Mouse (Mus musculus) E14TG2a.4 (cell line): ENCODE results near the gene A630023A22Rik.

Experiments
- H3K27me3 ChIP-seq: 2 replicates; pipeline ENCODE4 v1.6.1; 2014; ENCODE audit warnings: low read length, control low read depth; ENCODE audit not compliant: insufficient read depth
- H3K36me3 ChIP-seq: 2 replicates; pipeline ENCODE4 v1.6.1; 2014; ENCODE audit warnings: low read length, control low read depth; ENCODE audit not compliant: insufficient read depth
- H3K4me1 ChIP-seq: replicated peaks from 2 replicates; pipeline ENCODE4 v1.6.1; 2014; ENCODE audit warnings: low read depth, low read length, control low read depth
- H3K4me3 ChIP-seq: replicated peaks from 2 replicates; pipeline ENCODE4 v1.5.1; 2014; ENCODE audit warnings: mild to moderate bottlenecking, low read length
- H3K9me3 ChIP-seq: 2 replicates; pipeline ENCODE4 v1.6.1; 2014; ENCODE audit warnings: low read length, control low read depth
- CTCF ChIP-seq: conservative IDR thresholded peaks from 2 replicates; pipeline ENCODE4 v1.5.1; 2014; ENCODE audit warnings: low read length
- NANOG ChIP-seq: IDR thresholded peaks from 2 replicates; pipeline ENCODE4 v1.6.1; 2014; ENCODE audit warnings: borderline replicate concordance, low read length, mixed read lengths
- POU5F1 ChIP-seq: IDR thresholded peaks from 2 replicates; pipeline ENCODE4 v1.6.1; 2014; ENCODE audit warnings: low read length, borderline replicate concordance

A630023A22Rik gene

GRCm38 (mm10) chr14:34120016-34120910 lies 17.7 kb upstream of the A630023A22Rik start:
- no peaks in the 10 kb centered on the region for H3K36me3 ChIP-seq
- H3K4me3 ChIP-seq = no peak overlapping the region
- no peaks in the 10 kb centered on the region for H3K4me1 ChIP-seq
- no peaks in the 10 kb centered on the region for H3K9me3 ChIP-seq
- no peak for TF ChIP-seq NANOG
- TF ChIP-seq CTCF = no peak
- TF ChIP-seq POU5F1 = no peak
- no peaks in the 10 kb centered on the region for H3K27me3 ChIP-seq

GRCm38 (mm10) chr14:34119046-34119723 lies 16.6 kb upstream of the A630023A22Rik start:
- Histone ChIP-seq H3K4me1 (no peaks in the 10 kb centered on the region), H3K27me3 (no peaks in the 10 kb centered on the region), H3K36me3 (no peaks in the 10 kb centered on the region), H3K9me3 (no peaks in the 10 kb centered on the region), H3K4me3 (no peak overlapping the region)
- TF ChIP-seq POU5F1 = no peak
- no peak for TF ChIP-seq CTCF
- TF ChIP-seq NANOG = no peak

- Histone ChIP-seq H3K27me3 (no peaks in the 10 kb centered on the region), H3K36me3 (no peaks in the 10 kb centered on the region), H3K9me3 (no peaks in the 10 kb centered on the region), H3K4me1 (no peaks in the 10 kb centered on the region), H3K4me3 (no peak overlapping the region)
- TF ChIP-seq POU5F1 = no peak
These were observed 11.8 kb upstream of the A630023A22Rik start for GRCm38 (mm10) chr14:34114311-34114710.

- no peaks in the 10 kb centered on the region for H3K4me1 ChIP-seq
- TF ChIP-seq NANOG = no peak
- no peak for TF ChIP-seq POU5F1
- no peak for TF ChIP-seq CTCF
- no peaks in the 10 kb centered on the region for H3K27me3 ChIP-seq
- H3K4me3 ChIP-seq = no peak overlapping the region
- no peaks in the 10 kb centered on the region for H3K9me3 ChIP-seq
- no peaks in the 10 kb centered on the region for H3K36me3 ChIP-seq
These were observed 5.0 kb upstream of the A630023A22Rik start for GRCm38 (mm10) chr14:34107594-34107993.

- Histone ChIP-seq H3K27me3 (no peaks in the 10 kb centered on the region), H3K4me3 (no peak overlapping the region), H3K4me1 (no peaks in the 10 kb centered on the region), H3K9me3 (no peaks in the 10 kb centered on the region), H3K36me3 (no peaks in the 10 kb centered on the region)
- TF ChIP-seq CTCF (peak; percentile 80), POU5F1 (no peak), NANOG (no peak)
These were observed 4.0 kb upstream of the A630023A22Rik start for GRCm38 (mm10) chr14:34106389-34107062.

GRCm38 (mm10) chr14:34104892-34105291 lies 2.3 kb upstream of the A630023A22Rik start:
- Histone ChIP-seq H3K4me3 (no peak overlapping the region), H3K4me1 (no peaks in the 10 kb centered on the region), H3K27me3 (no peaks in the 10 kb centered on the region), H3K9me3 (no peaks in the 10 kb centered on the region), H3K36me3 (no peaks in the 10 kb centered on the region)
- TF ChIP-seq NANOG (no peak), CTCF (peak; percentile 38)

GRCm38 (mm10) chr14:34103855-34104254 lies 1.3 kb upstream of the A630023A22Rik start:
- H3K36me3 ChIP-seq = no peaks in the 10 kb centered on the region
- no peaks in the 10 kb centered on the region for H3K4me1 ChIP-seq
- no peaks in the 10 kb centered on the region for H3K27me3 ChIP-seq
- no peak overlapping the region for H3K4me3 ChIP-seq
- H3K9me3 ChIP-seq = no peaks in the 10 kb centered on the region
- TF ChIP-seq NANOG = no peak
- TF ChIP-seq CTCF = no peak
- TF ChIP-seq POU5F1 = no peak

- TF ChIP-seq POU5F1 (no peak), NANOG (no peak), CTCF (no peak)
- H3K4me1 ChIP-seq = no peaks in the 10 kb centered on the region
These were observed 6.4 kb downstream of the A630023A22Rik start for GRCm38 (mm10) chr14:34096161-34096560.

More at GRCm38 (mm10) chr14:34096161-34096560, 6.4 kb downstream of the A630023A22Rik start:
- Histone ChIP-seq H3K4me3 (no peak overlapping the region), H3K9me3 (no peaks in the 10 kb centered on the region), H3K36me3 (no peaks in the 10 kb centered on the region), H3K27me3 (peaks cover 3% of the 10 kb centered on the region; the same call in 1 of the 2 replicates)
